9 mouse cellular contexts compared by ENCODE assay signal in genomic region chr5:66385636-66386035, GRCm38 (mm10).
DNase-seq lines count a peak whose midpoint lies in the region; ATAC-seq and TF ChIP-seq lines count a peak whose summit lies in the region.
"Had no signal": no experiment of that assay in that cellular context is flagged by ENCODE, and none has a peak within 500 bp of the region (broad histone marks: within the 10 kb centered on the region; RNA-seq: fewer than 3 reads in every experiment).

No protein-coding gene starts in this region.

- no peaks in the 10 kb centered on the region for H3K36me3 ChIP-seq in liver, embryonic 14.5 days (replicated peaks; ENCODE audit: control insufficient read depth, insufficient read depth, low read depth)
- no peaks in the 10 kb centered on the region for H3K36me3 ChIP-seq in limb, embryonic 11.5 days (ENCODE audit: control insufficient read depth, insufficient read depth, low read length)
- H3K36me3 ChIP-seq: midbrain, embryonic 12.5 days had no signal

- H3K4me2 ChIP-seq in liver, embryonic 14.5 days (ENCODE audit: low read depth), result no peak overlapping the region
- H3K4me2 ChIP-seq in limb, embryonic 11.5 days (ENCODE audit: low read depth, severe bottlenecking), result no peak overlapping the region
- H3K4me2 ChIP-seq: midbrain, embryonic 12.5 days had no signal

- no peak for DNase-seq in liver, embryonic 14.5 days (ENCODE audit: low read depth in 3 of 3, low spot score in 3 of 3)
- DNase-seq in liver (no peak), R1 (ENCODE audit: low read depth, low spot score) (peak; percentile 59)
- peak; percentile 74 for DNase-seq in embryo, embryonic 10.5 days (ENCODE audit: low spot score)
- DNase-seq in limb, embryonic 11.5 days (ENCODE audit: low spot score), result peak; percentile 66
- peak; percentile 73 for DNase-seq in retina, embryonic 14.5 days (ENCODE audit: low spot score)

- no peak for ATAC-seq in liver, embryonic 14.5 days (ENCODE audit: insufficient read depth)
- peak; percentile 67 to 75 for ATAC-seq in hematopoietic stem cell, adult 5-6 weeks (replicated peaks in 1 of 2; ENCODE audit: insufficient read depth in 1 of 2, low FRiP score in 2 of 2, low TSS enrichment in 1 of 2, low read depth in 1 of 2, poor library complexity in 2 of 2, severe bottlenecking in 2 of 2)
- ATAC-seq in limb, embryonic 11.5 days (ENCODE audit: insufficient number of reproducible peaks, low FRiP score, low TSS enrichment, low read depth), result no peak
- no peak for ATAC-seq in erythroblast, adult 5-6 weeks (replicated peaks; ENCODE audit: low FRiP score, poor library complexity, severe bottlenecking)

- H3K4me3 ChIP-seq in liver, embryonic 14.5 days (ENCODE audit: insufficient read depth in 1 of 2, low read depth in 2 of 2, low read length in 2 of 2), result no peak overlapping the region
- no peak overlapping the region for H3K4me3 ChIP-seq in limb, embryonic 11.5 days (ENCODE audit: low read depth, low read length)
- H3K4me3 ChIP-seq: midbrain, embryonic 12.5 days had no signal

- no peaks in the 10 kb centered on the region for H3K4me1 ChIP-seq in liver, embryonic 14.5 days (replicated peaks; ENCODE audit: control insufficient read depth in 2 of 2, insufficient read depth in 2 of 2, low read length in 1 of 2)
- H3K4me1 ChIP-seq in limb, embryonic 11.5 days (ENCODE audit: control insufficient read depth, insufficient read depth, low read length), result 0 out of 2 replicates have a peak, but pooled peaks cover 3% of the 10 kb centered on the region

- 26% methylated on average over 3 of the region's 3 CpGs for WGBS in liver, embryonic 14.5 days (ENCODE audit: insufficient replicate concordance)
- 52% methylated on average over 3 of the region's 3 CpGs for WGBS in limb, embryonic 11.5 days

- no peak overlapping the region for H3K9ac ChIP-seq in liver, embryonic 14.5 days (replicated peaks)
- H3K9ac ChIP-seq in limb, embryonic 11.5 days (ENCODE audit: low read length), result no peak overlapping the region
- H3K9ac ChIP-seq: midbrain, embryonic 12.5 days had no signal

- no peak for TF ChIP-seq EP300 in liver, embryonic 14.5 days (IDR thresholded peaks at IDR 0.05; ENCODE audit: low read depth)

- H3K9me3 ChIP-seq in liver, embryonic 14.5 days (ENCODE audit: control insufficient read depth, low read length), result no peaks in the 10 kb centered on the region
- no peaks in the 10 kb centered on the region for H3K9me3 ChIP-seq in limb, embryonic 11.5 days (ENCODE audit: control insufficient read depth, low read length)
- H3K9me3 ChIP-seq: midbrain, embryonic 12.5 days had no signal

- H3K27me3 ChIP-seq in liver, embryonic 14.5 days (ENCODE audit: control insufficient read depth, insufficient read depth, low read length), result no peaks in the 10 kb centered on the region
- no peaks in the 10 kb centered on the region for H3K27me3 ChIP-seq in limb, embryonic 11.5 days (ENCODE audit: control insufficient read depth, insufficient read depth, low read length)
- H3K27me3 ChIP-seq: midbrain, embryonic 12.5 days had no signal

- H3K27ac ChIP-seq in liver, embryonic 14.5 days, result no peak overlapping the region
- no peak overlapping the region for H3K27ac ChIP-seq in limb, embryonic 11.5 days (replicated peaks; ENCODE audit: low read depth, low read length)
- H3K27ac ChIP-seq: midbrain, embryonic 12.5 days had no signal

- peak; percentile 78 for TF ChIP-seq CTCF in liver, embryonic 14.5 days (IDR thresholded peaks at IDR 0.05; ENCODE audit: low read depth)

Comparison
In these comparisons a context has a peak if more than half of its experiments do, and no peak if none do; other contexts are left out.
1. ATAC-seq: peak in hematopoietic stem cell, adult 5-6 weeks (2 of 2); none in liver, embryonic 14.5 days (single experiment), limb, embryonic 11.5 days (single experiment) and erythroblast, adult 5-6 weeks (single experiment).
2. DNase-seq: peak in R1 (single experiment), embryo, embryonic 10.5 days (single experiment), limb, embryonic 11.5 days (single experiment) and retina, embryonic 14.5 days (single experiment); none in liver, embryonic 14.5 days (0 of 3) and liver (single experiment).